Mouse (Mus musculus) T-helper 2 cell (primary cell): ENCODE results near the gene Sln.

Source experiments
- in situ Hi-C: fragments of 300-600 bp; cut with MboI, MseI; formaldehyde crosslinking; loops from one replicate; pipeline ENCODE4 v1.15.1; 2025; ENCODE audit warnings: high pct_unique_total_duplicates

The Sln gene

DNA sequence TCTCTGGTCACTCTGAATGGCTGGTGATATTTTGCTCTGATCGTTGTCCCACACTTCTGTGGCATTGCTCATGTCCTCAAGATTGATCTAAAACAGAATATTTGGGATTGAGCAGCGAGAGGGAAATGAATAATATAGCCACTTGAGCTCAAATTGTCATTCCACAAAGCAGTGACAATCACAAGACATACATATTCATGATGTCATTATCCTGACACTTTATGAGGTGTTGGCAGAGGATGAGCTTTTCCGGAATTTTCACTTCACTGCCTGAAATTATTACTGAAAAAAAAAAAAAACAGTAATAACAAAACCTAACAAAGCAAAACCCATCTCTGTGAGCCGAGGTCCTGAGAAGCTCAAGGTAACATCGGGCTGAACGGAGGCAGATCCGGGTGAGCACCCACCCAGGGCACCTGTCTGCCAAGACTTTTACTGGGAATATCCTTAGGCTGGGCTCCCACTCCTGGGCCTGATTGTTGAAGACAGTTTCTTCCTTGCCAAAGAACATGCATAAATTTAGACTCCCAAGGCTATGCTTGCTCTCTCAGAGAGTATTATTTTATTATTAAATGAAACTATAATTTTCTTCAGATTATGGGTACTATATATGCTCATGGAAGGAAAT, 53.4 kb downstream of the Sln start:
- in situ Hi-C loops = no loop called here
